Mouse (Mus musculus): ENCODE results near the gene Higd1a. TPM values are rescaled to one million over a fixed set of nuclear protein-coding genes. Genes with fewer than 3 reads are reported as not detected.

Gene Higd1a
- polyA plus RNA-seq, 1 experiment from 2014 or later: 186 TPM

GRCm38 (mm10) chr9:121823991-121824390, 34.2 kb downstream of the Higd1a start:
- 80% methylated on average over 7 of the region's 7 CpGs for WGBS
- TF ChIP-seq CTCF (IDR thresholded peaks at IDR 0.05; ENCODE audit: low read depth): no peak
- no peak overlapping the region for H3K4me3 ChIP-seq (ENCODE audit: low read depth, low read length)
- ATAC-seq: no peak
- no peak overlapping the region for H3K9ac ChIP-seq (ENCODE audit: low read depth, low read length)
- no peaks in the 10 kb centered on the region for H3K9me3 ChIP-seq (ENCODE audit: control insufficient read depth)
- H3K27me3 ChIP-seq (replicated peaks; ENCODE audit: control insufficient read depth, insufficient read depth, low read length): no peaks in the 10 kb centered on the region
- H3K4me2 ChIP-seq (replicated peaks; ENCODE audit: low read depth): no peak overlapping the region
- no peaks in the 10 kb centered on the region for H3K4me1 ChIP-seq (replicated peaks; ENCODE audit: control insufficient read depth, insufficient read depth, low read length)
- no peak overlapping the region for H3K27ac ChIP-seq (ENCODE audit: low read depth, low read length)
- H3K36me3 ChIP-seq (ENCODE audit: control insufficient read depth, insufficient read depth): no peaks in the 10 kb centered on the region

- 96% methylated on average over 1 of the region's 1 CpGs for WGBS
- ATAC-seq: no peak
- Histone ChIP-seq H3K27ac (ENCODE audit: low read depth, low read length) (no peak overlapping the region), H3K9me3 (ENCODE audit: control insufficient read depth) (no peaks in the 10 kb centered on the region), H3K4me3 (ENCODE audit: low read depth, low read length) (no peak overlapping the region), H3K4me2 (replicated peaks; ENCODE audit: low read depth) (no peak overlapping the region), H3K9ac (ENCODE audit: low read depth, low read length) (no peak overlapping the region), H3K4me1 (replicated peaks; ENCODE audit: control insufficient read depth, insufficient read depth, low read length) (no peaks in the 10 kb centered on the region), H3K36me3 (ENCODE audit: control insufficient read depth, insufficient read depth) (no peaks in the 10 kb centered on the region), H3K27me3 (replicated peaks; ENCODE audit: control insufficient read depth, insufficient read depth, low read length) (no peaks in the 10 kb centered on the region)
- no peak for TF ChIP-seq CTCF (IDR thresholded peaks at IDR 0.05; ENCODE audit: low read depth)
Observed at GRCm38 (mm10) chr9:121823051-121823450, 35.1 kb downstream of the Higd1a start.

- WGBS: 70% methylated on average over 6 of the region's 6 CpGs
- H3K27ac ChIP-seq (ENCODE audit: low read depth, low read length): no peak overlapping the region
- no peak overlapping the region for H3K4me3 ChIP-seq (ENCODE audit: low read depth, low read length)
- H3K27me3 ChIP-seq (replicated peaks; ENCODE audit: control insufficient read depth, insufficient read depth, low read length): no peaks in the 10 kb centered on the region
- H3K9ac ChIP-seq (ENCODE audit: low read depth, low read length): no peak overlapping the region
- TF ChIP-seq CTCF (IDR thresholded peaks at IDR 0.05; ENCODE audit: low read depth): no peak
- no peak overlapping the region for H3K4me2 ChIP-seq (replicated peaks; ENCODE audit: low read depth)
- ATAC-seq: no peak
- H3K4me1 ChIP-seq (replicated peaks; ENCODE audit: control insufficient read depth, insufficient read depth, low read length): no peaks in the 10 kb centered on the region
- no peaks in the 10 kb centered on the region for H3K36me3 ChIP-seq (ENCODE audit: control insufficient read depth, insufficient read depth)
- H3K9me3 ChIP-seq (ENCODE audit: control insufficient read depth): no peaks in the 10 kb centered on the region
Observed at GRCm38 (mm10) chr9:121822585-121822991, 35.6 kb downstream of the Higd1a start.

- 73% methylated on average over 5 of the region's 5 CpGs for WGBS
Observed at GRCm38 (mm10) chr9:121820765-121821164, 37.4 kb downstream of the Higd1a start.

GRCm38 (mm10) chr9:121819771-121820471, 38.2 kb downstream of the Higd1a start:
- no peaks in the 10 kb centered on the region for H3K9me3 ChIP-seq (ENCODE audit: control insufficient read depth)
- no peaks in the 10 kb centered on the region for H3K27me3 ChIP-seq (replicated peaks; ENCODE audit: control insufficient read depth, insufficient read depth, low read length)
- H3K4me2 ChIP-seq (replicated peaks; ENCODE audit: low read depth): no peak overlapping the region
- H3K4me1 ChIP-seq (replicated peaks; ENCODE audit: control insufficient read depth, insufficient read depth, low read length): no peaks in the 10 kb centered on the region
- 55% methylated on average over 7 of the region's 7 CpGs for WGBS
- no peak for TF ChIP-seq CTCF (IDR thresholded peaks at IDR 0.05; ENCODE audit: low read depth)
- H3K36me3 ChIP-seq (ENCODE audit: control insufficient read depth, insufficient read depth): no peaks in the 10 kb centered on the region
- H3K4me3 ChIP-seq (ENCODE audit: low read depth, low read length): no peak overlapping the region
- no peak overlapping the region for H3K27ac ChIP-seq (ENCODE audit: low read depth, low read length)
- ATAC-seq: no peak
- no peak overlapping the region for H3K9ac ChIP-seq (ENCODE audit: low read depth, low read length)

More at GRCm38 (mm10) chr9:121820765-121821164, 37.4 kb downstream of the Higd1a start:
- Histone ChIP-seq H3K9me3 (ENCODE audit: control insufficient read depth) (no peaks in the 10 kb centered on the region), H3K9ac (ENCODE audit: low read depth, low read length) (no peak overlapping the region), H3K27ac (ENCODE audit: low read depth, low read length) (no peak overlapping the region), H3K36me3 (ENCODE audit: control insufficient read depth, insufficient read depth) (no peaks in the 10 kb centered on the region), H3K27me3 (replicated peaks; ENCODE audit: control insufficient read depth, insufficient read depth, low read length) (no peaks in the 10 kb centered on the region), H3K4me1 (replicated peaks; ENCODE audit: control insufficient read depth, insufficient read depth, low read length) (no peaks in the 10 kb centered on the region), H3K4me2 (replicated peaks; ENCODE audit: low read depth) (no peak overlapping the region), H3K4me3 (ENCODE audit: low read depth, low read length) (no peak overlapping the region)
- no peak for TF ChIP-seq CTCF (IDR thresholded peaks at IDR 0.05; ENCODE audit: low read depth)
- ATAC-seq: no peak

- H3K27ac ChIP-seq (ENCODE audit: low read depth, low read length): no peak overlapping the region
- H3K27me3 ChIP-seq (replicated peaks; ENCODE audit: control insufficient read depth, insufficient read depth, low read length): no peaks in the 10 kb centered on the region
- no peaks in the 10 kb centered on the region for H3K36me3 ChIP-seq (ENCODE audit: control insufficient read depth, insufficient read depth)
- TF ChIP-seq CTCF (IDR thresholded peaks at IDR 0.05; ENCODE audit: low read depth): no peak
- H3K9me3 ChIP-seq (ENCODE audit: control insufficient read depth): no peaks in the 10 kb centered on the region
- WGBS: 47% methylated on average over 9 of the region's 9 CpGs
- ATAC-seq: no peak
- H3K4me2 ChIP-seq (replicated peaks; ENCODE audit: low read depth): no peak overlapping the region
- H3K4me1 ChIP-seq (replicated peaks; ENCODE audit: control insufficient read depth, insufficient read depth, low read length): no peaks in the 10 kb centered on the region
- H3K4me3 ChIP-seq (ENCODE audit: low read depth, low read length): no peak overlapping the region
- no peak overlapping the region for H3K9ac ChIP-seq (ENCODE audit: low read depth, low read length)
Observed at GRCm38 (mm10) chr9:121819073-121819770, 38.9 kb downstream of the Higd1a start.

All from intestine, postnatal 0 days (tissue).